Mouse (Mus musculus) heart, postnatal 36 days (tissue): ENCODE measurements around the gene Rac1. TPM values are rescaled to one million over a fixed set of nuclear protein-coding genes. Genes with fewer than 3 reads are reported as not detected.

Experiments used
- DNase-seq, 2 experiments: peaks; one replicate each; pipeline ENCODE4 v3.0.0; 2021 to 2022
- intact Hi-C: fragments of 180-260 bp; cut with DNase I; formaldehyde crosslinking; loops from one replicate; pipeline ENCODE4 v1.15.1; 2025
- total RNA-seq, 2 experiments: library from RNA; stranded (reverse); gene quantifications; 2 replicates each; pipeline ENCODE4 v1.2.3; 2021

The Rac1 gene
- total RNA-seq, 2 experiments from 2014 or later: 239 to 240 TPM

- DNase-seq: no peak
- intact Hi-C loops: no loop called here
Observed at GRCm38 (mm10) chr5:143465156-143466085, 62.4 kb downstream of the Rac1 start.

GRCm38 (mm10) chr5:143464757-143465118 lies 63.1 kb downstream of the Rac1 start:
- intact Hi-C loops: loop anchor here (5.0 kb wide), 1 partner anchor 63 kb away; the partner anchor contains the start of gene Rac1
- DNase-seq: no peak

GRCm38 (mm10) chr5:143464100-143464756 lies 63.6 kb downstream of the Rac1 start, which contains the start of gene Daglb:
Gene Daglb (plus strand): TSS chr5:143464584.
- peak; percentile 89 to 90 for DNase-seq
- intact Hi-C loops: loop anchor here (5.0 kb wide), 1 partner anchor 63 kb away; the partner anchor contains the start of gene Rac1

- intact Hi-C loops: loop anchor here (5.0 kb wide), 1 partner anchor 64 kb away; the partner anchor contains the start of gene Rac1
- no peak for DNase-seq
Observed at GRCm38 (mm10) chr5:143463671-143464070, 64.2 kb downstream of the Rac1 start.

Other genes with a start within 250 kb of the Rac1 start
- gene Zfp853, start 234.4 kb downstream of the Rac1 start, total RNA-seq: under 1 TPM; 0.08 to 0.19 TPM
- gene E130309D02Rik, start 212.7 kb downstream of the Rac1 start, total RNA-seq: 10 to 100 TPM; 15.4 to 15.8 TPM
- 10 to 100 TPM; 24.0 to 29.4 TPM for gene Zdhhc4, start 198.8 kb downstream of the Rac1 start, total RNA-seq
- gene Grid2ip, start 170.7 kb downstream of the Rac1 start, total RNA-seq: not detected
- gene Kdelr2, start 124.2 kb downstream of the Rac1 start, total RNA-seq: 10 to 100 TPM; 50.0 to 53.8 TPM
- 1 to 10 TPM; 8.2 to 9.0 TPM for gene Daglb, start 63.5 kb downstream of the Rac1 start, total RNA-seq
- 10 to 100 TPM; 34.7 to 40.7 TPM for gene Cyth3, start 94.4 kb upstream of the Rac1 start, total RNA-seq
- gene Usp42, start 204.2 kb upstream of the Rac1 start, total RNA-seq: 1 to 10 TPM; 6.8 to 6.9 TPM